Mouse (Mus musculus) kidney, adult 2 months (tissue): Measurements from ENCODE around the gene Grap.

ENCODE experiments used
- CTCF ChIP-seq: fragments of 200-500 bp; conservative IDR thresholded peaks from 2 replicates; pipeline ENCODE4 v1.5.1; 2011; ENCODE audit warnings: low read depth, mild to moderate bottlenecking, control low read depth, low read length, moderate library complexity, mixed read lengths; ENCODE audit not compliant: insufficient read depth, insufficient read length
- POLR2A ChIP-seq: fragments of 200-500 bp; IDR thresholded peaks from one replicate; pipeline ENCODE4 v1.6.1; 2011; ENCODE audit warnings: low read depth, low read length, control low read depth

- TF ChIP-seq CTCF: no peak
- peak; percentile 7 for TF ChIP-seq POLR2A
Observed at GRCm38 (mm10) chr11:61683907-61684731, 31.1 kb downstream of the Grap start, which contains the start of gene Fam83g.
